Mouse (Mus musculus): Measurements from ENCODE around the gene Zfp462. TPM values are rescaled to one million over a fixed set of nuclear protein-coding genes. Genes with fewer than 3 reads are reported as not detected.

Gene Zfp462
- polyA plus RNA-seq, 1 experiment from 2014 or later, result 5.1 TPM

DNA sequence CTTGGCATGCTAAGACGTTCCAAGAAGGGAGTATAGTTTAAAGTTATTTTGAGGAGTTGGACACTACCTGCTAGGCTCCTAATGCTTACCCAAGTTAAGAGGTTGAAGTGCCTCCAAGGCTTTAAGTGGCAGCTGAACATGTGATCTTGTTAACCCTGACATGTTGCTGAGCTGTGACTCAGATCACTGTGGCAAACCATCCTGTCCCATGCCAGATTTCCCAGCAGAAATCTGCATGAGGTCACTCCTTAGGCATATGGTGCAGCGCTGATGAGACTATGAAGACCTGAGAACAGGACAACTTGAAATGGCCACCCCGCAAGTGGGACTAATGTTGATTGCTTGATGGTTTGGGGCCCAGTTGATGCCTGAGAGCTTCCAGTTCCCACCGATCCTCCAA is 27.2 kb downstream of the Zfp462 start:
- no peak overlapping the region for H3K4me3 ChIP-seq (ENCODE audit: low read depth, low read length)
- WGBS, result 85% methylated on average over 4 of the region's 4 CpGs

DNA sequence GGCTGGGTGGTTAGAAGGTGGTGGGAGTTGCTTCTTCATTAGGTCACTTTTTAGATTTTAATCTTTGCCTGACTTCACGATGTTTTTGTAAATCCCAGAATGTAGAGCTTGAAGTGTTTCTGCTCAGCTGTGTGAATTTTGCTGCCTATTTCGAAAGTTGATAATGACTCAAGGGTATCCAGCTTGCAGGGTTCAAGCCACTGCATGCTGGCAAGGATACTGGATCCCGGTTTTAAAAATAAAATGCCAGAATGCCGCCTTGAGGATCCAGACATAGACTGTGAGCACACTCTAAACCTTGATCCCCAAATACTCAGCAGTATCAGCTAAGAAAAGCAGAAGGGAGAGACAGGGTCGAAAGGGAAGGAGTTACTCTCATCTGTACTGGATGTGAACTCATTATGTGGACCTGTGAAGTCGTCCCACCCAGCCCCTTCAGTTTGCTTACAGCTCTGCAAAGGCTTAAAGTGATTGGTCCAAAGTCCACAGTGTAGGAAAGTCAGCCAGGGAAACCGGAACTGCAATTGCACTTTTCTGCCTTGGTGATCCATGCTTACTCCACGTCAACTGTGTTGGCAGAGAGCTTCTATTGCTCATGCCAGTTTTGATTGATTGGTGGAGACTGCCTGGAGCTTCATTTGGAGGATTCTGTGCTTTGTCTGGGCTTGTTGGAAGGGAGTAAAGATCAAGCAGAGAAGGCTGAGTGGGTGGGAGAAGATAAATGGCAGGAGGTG is 28.1 kb downstream of the Zfp462 start:
- DNase-seq (ENCODE audit: low spot score) (no peak), ATAC-seq (replicated peaks; ENCODE audit: low FRiP score, low TSS enrichment, low read depth) (peak; percentile 85)
- H3K9me3 ChIP-seq (ENCODE audit: control insufficient read depth, low read length), result no peaks in the 10 kb centered on the region
- H3K36me3 ChIP-seq (ENCODE audit: control insufficient read depth, insufficient read depth, low read length), result peaks cover 3% of the 10 kb centered on the region; the same call in 1 of the 2 replicates
- H3K4me3 ChIP-seq (ENCODE audit: low read depth, low read length), result no peak overlapping the region
- WGBS, result 57% methylated on average over 8 of the region's 8 CpGs
- no peaks in the 10 kb centered on the region for H3K27me3 ChIP-seq (replicated peaks; ENCODE audit: control insufficient read depth, insufficient read depth, low read length)
- H3K4me2 ChIP-seq (ENCODE audit: low read length), result no peak overlapping the region
- H3K27ac ChIP-seq (ENCODE audit: low read depth), result no peak overlapping the region
- peaks cover 8% of the 10 kb centered on the region; the same call in 1 of the 2 replicates for H3K4me1 ChIP-seq (replicated peaks; ENCODE audit: control insufficient read depth, insufficient read depth, low read length)
- no peak overlapping the region for H3K9ac ChIP-seq (ENCODE audit: low read length)

More for the DNA sequence above, 27.2 kb downstream of the Zfp462 start:
- H3K27ac ChIP-seq (ENCODE audit: low read depth), result no peak overlapping the region
- H3K27me3 ChIP-seq (replicated peaks; ENCODE audit: control insufficient read depth, insufficient read depth, low read length), result no peaks in the 10 kb centered on the region
- no peaks in the 10 kb centered on the region for H3K9me3 ChIP-seq (ENCODE audit: control insufficient read depth, low read length)
- ATAC-seq (replicated peaks; ENCODE audit: low FRiP score, low TSS enrichment, low read depth), result no peak
- H3K9ac ChIP-seq (ENCODE audit: low read length), result no peak overlapping the region
- peaks cover 3% of the 10 kb centered on the region; the same call in 1 of the 2 replicates for H3K36me3 ChIP-seq (ENCODE audit: control insufficient read depth, insufficient read depth, low read length)
- H3K4me2 ChIP-seq (ENCODE audit: low read length), result no peak overlapping the region
- H3K4me1 ChIP-seq (replicated peaks; ENCODE audit: control insufficient read depth, insufficient read depth, low read length), result peaks cover 8% of the 10 kb centered on the region
- DNase-seq (ENCODE audit: low spot score), result no peak

DNA sequence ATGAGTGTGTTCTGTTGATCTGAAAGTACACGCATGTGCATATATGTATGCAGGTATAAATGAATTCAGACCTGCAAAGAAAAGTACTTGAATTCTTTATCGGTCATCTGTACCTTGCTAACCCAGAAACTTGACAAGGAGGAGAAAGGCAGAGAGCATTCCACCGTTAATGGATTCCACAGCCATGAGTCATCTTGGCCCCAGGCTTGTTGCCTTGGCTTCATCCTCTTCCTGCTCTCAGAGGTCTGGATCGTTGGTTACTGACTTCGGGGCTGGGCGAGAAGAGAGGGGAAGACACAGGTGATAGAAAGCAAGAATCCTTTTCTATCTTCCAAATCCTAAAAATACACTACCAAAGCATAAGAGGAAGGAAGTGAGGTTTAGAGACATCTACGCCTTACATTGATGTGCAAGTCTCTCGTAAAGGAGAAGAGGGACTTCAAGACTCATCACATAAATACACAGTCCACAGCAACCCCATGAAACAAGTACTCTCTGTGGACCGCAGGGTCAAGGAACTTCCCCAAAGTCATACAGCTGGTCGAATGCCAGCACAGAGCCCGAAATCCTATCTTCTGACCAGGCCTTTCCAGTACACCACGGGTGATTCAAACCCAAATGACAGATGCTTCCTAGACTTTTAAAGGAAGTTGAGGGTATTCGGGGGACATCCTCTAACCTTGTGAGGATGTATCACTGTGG is 35.1 kb downstream of the Zfp462 start:
- peaks cover 7% of the 10 kb centered on the region; the same call in 1 of the 2 replicates for H3K36me3 ChIP-seq (ENCODE audit: control insufficient read depth, insufficient read depth, low read length)
- peaks cover 8% of the 10 kb centered on the region; the same call in 1 of the 2 replicates for H3K4me1 ChIP-seq (replicated peaks; ENCODE audit: control insufficient read depth, insufficient read depth, low read length)
- H3K27ac ChIP-seq (ENCODE audit: low read depth), result no peak overlapping the region
- no peak overlapping the region for H3K9ac ChIP-seq (ENCODE audit: low read length)
- H3K4me3 ChIP-seq (ENCODE audit: low read depth, low read length), result no peak overlapping the region
- DNase-seq (ENCODE audit: low spot score), result no peak
- no peaks in the 10 kb centered on the region for H3K9me3 ChIP-seq (ENCODE audit: control insufficient read depth, low read length)
- H3K27me3 ChIP-seq (replicated peaks; ENCODE audit: control insufficient read depth, insufficient read depth, low read length), result no peaks in the 10 kb centered on the region
- H3K4me2 ChIP-seq (ENCODE audit: low read length), result no peak overlapping the region
- 0 out of 2 replicates have a peak, but pooled peaks have one; percentile 47 for ATAC-seq (replicated peaks; ENCODE audit: low FRiP score, low TSS enrichment, low read depth)
- WGBS, result 62% methylated on average over 13 of the region's 13 CpGs

- Histone ChIP-seq H3K27ac (ENCODE audit: low read depth) (no peak overlapping the region), H3K4me1 (replicated peaks; ENCODE audit: control insufficient read depth, insufficient read depth, low read length) (no peaks in the 10 kb centered on the region), H3K9me3 (ENCODE audit: control insufficient read depth, low read length) (no peaks in the 10 kb centered on the region), H3K4me2 (ENCODE audit: low read length) (no peak overlapping the region), H3K4me3 (ENCODE audit: low read depth, low read length) (no peak overlapping the region), H3K27me3 (replicated peaks; ENCODE audit: control insufficient read depth, insufficient read depth, low read length) (no peaks in the 10 kb centered on the region), H3K9ac (ENCODE audit: low read length) (no peak overlapping the region), H3K36me3 (ENCODE audit: control insufficient read depth, insufficient read depth, low read length) (peaks cover 7% of the 10 kb centered on the region; the same call in 1 of the 2 replicates)
- no peak for DNase-seq (ENCODE audit: low spot score)
- no peak for ATAC-seq (replicated peaks; ENCODE audit: low FRiP score, low TSS enrichment, low read depth)
- WGBS, result 77% methylated on average over 2 of the region's 2 CpGs
These were observed 39.7 kb downstream of the Zfp462 start for GRCm38 (mm10) chr4:54984502-54984901.

DNA sequence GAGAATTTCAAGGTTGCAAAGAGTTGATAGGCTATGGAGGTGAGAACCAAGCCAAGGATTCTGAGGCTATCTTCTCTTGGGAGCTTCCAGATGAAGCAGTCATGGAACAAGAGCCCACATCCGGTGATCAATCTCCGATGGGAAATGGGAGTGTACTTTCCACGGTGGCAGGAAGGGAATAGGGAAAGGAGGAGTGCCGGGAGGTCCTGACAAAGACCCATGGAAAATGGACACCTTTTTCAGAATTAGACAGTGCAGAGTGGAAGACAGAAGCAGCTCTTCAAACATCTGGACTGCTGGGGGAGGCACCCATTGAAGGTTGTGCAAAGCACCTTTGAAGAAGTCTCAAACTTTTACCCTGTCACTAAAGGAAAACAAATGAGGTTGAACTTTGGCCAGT is 41.8 kb downstream of the Zfp462 start:
- Histone ChIP-seq H3K27ac (ENCODE audit: low read depth) (no peak overlapping the region), H3K4me2 (ENCODE audit: low read length) (no peak overlapping the region), H3K4me3 (ENCODE audit: low read depth, low read length) (no peak overlapping the region), H3K27me3 (replicated peaks; ENCODE audit: control insufficient read depth, insufficient read depth, low read length) (no peaks in the 10 kb centered on the region), H3K36me3 (ENCODE audit: control insufficient read depth, insufficient read depth, low read length) (peaks cover 7% of the 10 kb centered on the region; the same call in 1 of the 2 replicates), H3K9ac (ENCODE audit: low read length) (no peak overlapping the region), H3K9me3 (ENCODE audit: control insufficient read depth, low read length) (no peaks in the 10 kb centered on the region), H3K4me1 (replicated peaks; ENCODE audit: control insufficient read depth, insufficient read depth, low read length) (no peaks in the 10 kb centered on the region)
- no peak for ATAC-seq (replicated peaks; ENCODE audit: low FRiP score, low TSS enrichment, low read depth)
- DNase-seq (ENCODE audit: low spot score), result no peak
- WGBS, result 76% methylated on average over 4 of the region's 4 CpGs

- Histone ChIP-seq H3K36me3 (ENCODE audit: control insufficient read depth, insufficient read depth, low read length) (peaks cover 7% of the 10 kb centered on the region; the same call in 1 of the 2 replicates), H3K9me3 (ENCODE audit: control insufficient read depth, low read length) (no peaks in the 10 kb centered on the region), H3K9ac (ENCODE audit: low read length) (no peak overlapping the region), H3K4me3 (ENCODE audit: low read depth, low read length) (no peak overlapping the region), H3K27ac (ENCODE audit: low read depth) (no peak overlapping the region), H3K4me2 (ENCODE audit: low read length) (no peak overlapping the region), H3K27me3 (replicated peaks; ENCODE audit: control insufficient read depth, insufficient read depth, low read length) (no peaks in the 10 kb centered on the region), H3K4me1 (replicated peaks; ENCODE audit: control insufficient read depth, insufficient read depth, low read length) (no peaks in the 10 kb centered on the region)
- WGBS, result 48% methylated on average over 3 of the region's 3 CpGs
- no peak for DNase-seq (ENCODE audit: low spot score)
- no peak for ATAC-seq (replicated peaks; ENCODE audit: low FRiP score, low TSS enrichment, low read depth)
These were observed 42.4 kb downstream of the Zfp462 start for GRCm38 (mm10) chr4:54987256-54987655.

GRCm38 (mm10) chr4:54987926-54988325 is 43.1 kb downstream of the Zfp462 start:
- 95% methylated on average over 1 of the region's 1 CpGs for WGBS
- peaks cover 7% of the 10 kb centered on the region; the same call in 1 of the 2 replicates for H3K36me3 ChIP-seq (ENCODE audit: control insufficient read depth, insufficient read depth, low read length)
- no peak overlapping the region for H3K4me2 ChIP-seq (ENCODE audit: low read length)
- H3K9ac ChIP-seq (ENCODE audit: low read length), result no peak overlapping the region
- H3K9me3 ChIP-seq (ENCODE audit: control insufficient read depth, low read length), result no peaks in the 10 kb centered on the region
- H3K27me3 ChIP-seq (replicated peaks; ENCODE audit: control insufficient read depth, insufficient read depth, low read length), result no peaks in the 10 kb centered on the region
- DNase-seq (ENCODE audit: low spot score) (no peak), ATAC-seq (replicated peaks; ENCODE audit: low FRiP score, low TSS enrichment, low read depth) (no peak)
- H3K4me1 ChIP-seq (replicated peaks; ENCODE audit: control insufficient read depth, insufficient read depth, low read length), result no peaks in the 10 kb centered on the region
- H3K4me3 ChIP-seq (ENCODE audit: low read depth, low read length), result no peak overlapping the region
- no peak overlapping the region for H3K27ac ChIP-seq (ENCODE audit: low read depth)

- H3K27ac ChIP-seq (ENCODE audit: low read depth), result no peak overlapping the region
- no peak overlapping the region for H3K9ac ChIP-seq (ENCODE audit: low read length)
- no peaks in the 10 kb centered on the region for H3K4me1 ChIP-seq (replicated peaks; ENCODE audit: control insufficient read depth, insufficient read depth, low read length)
- no peak overlapping the region for H3K4me2 ChIP-seq (ENCODE audit: low read length)
- WGBS, result 73% methylated on average over 5 of the region's 5 CpGs
- DNase-seq (ENCODE audit: low spot score) (no peak), ATAC-seq (replicated peaks; ENCODE audit: low FRiP score, low TSS enrichment, low read depth) (no peak)
- no peak overlapping the region for H3K4me3 ChIP-seq (ENCODE audit: low read depth, low read length)
- no peaks in the 10 kb centered on the region for H3K27me3 ChIP-seq (replicated peaks; ENCODE audit: control insufficient read depth, insufficient read depth, low read length)
- no peaks in the 10 kb centered on the region for H3K9me3 ChIP-seq (ENCODE audit: control insufficient read depth, low read length)
- H3K36me3 ChIP-seq (ENCODE audit: control insufficient read depth, insufficient read depth, low read length), result 0 out of 2 replicates have a peak, but pooled peaks cover 5% of the 10 kb centered on the region
These were observed 47.1 kb downstream of the Zfp462 start for GRCm38 (mm10) chr4:54991973-54992372.
